In the genomic region with DNA sequence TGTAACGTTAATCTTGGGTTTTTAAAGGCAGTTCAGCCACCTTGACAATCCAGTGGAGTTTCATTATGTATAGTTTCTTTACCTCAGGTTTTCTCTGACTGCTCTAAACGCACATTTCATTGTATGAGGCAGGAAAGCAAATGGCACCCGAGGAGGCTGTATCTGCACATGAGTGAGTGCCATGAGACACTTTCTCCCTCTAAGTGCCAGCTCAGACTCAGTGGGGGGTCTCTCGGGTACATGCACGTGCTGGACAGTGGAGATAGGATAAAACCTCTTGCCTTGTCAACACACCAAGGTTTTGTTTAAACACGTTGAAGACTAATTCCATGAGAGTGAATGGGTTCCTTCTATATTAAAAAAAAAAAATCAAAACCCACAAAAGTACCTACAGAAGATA, we compare ENCODE assay signal across 20 mouse cellular contexts.
DNase-seq lines count a peak whose midpoint lies in the region; ATAC-seq lines count a peak whose summit lies in the region.
"Had no signal": no experiment of that assay in that cellular context is flagged by ENCODE, and none has a peak within 500 bp of the region (broad histone marks: within the 10 kb centered on the region; RNA-seq: fewer than 3 reads in every experiment).

No protein-coding gene starts in this region.

- no peaks in the 10 kb centered on the region for H3K36me3 ChIP-seq in hindbrain, embryonic 15.5 days
- no peaks in the 10 kb centered on the region for H3K36me3 ChIP-seq in hindbrain, embryonic 12.5 days
- H3K36me3 ChIP-seq in limb, embryonic 13.5 days: no peaks in the 10 kb centered on the region
- no peaks in the 10 kb centered on the region for H3K36me3 ChIP-seq in midbrain, embryonic 10.5 days
- H3K36me3 ChIP-seq: forebrain, embryonic 15.5 days; heart, embryonic 12.5 days had no signal

- H3K4me2 ChIP-seq in hindbrain, embryonic 15.5 days: no peak overlapping the region
- H3K4me2 ChIP-seq in hindbrain, embryonic 12.5 days (replicated peaks): no peak overlapping the region
- no peak overlapping the region for H3K4me2 ChIP-seq in limb, embryonic 13.5 days (replicated peaks)
- H3K4me2 ChIP-seq: forebrain, embryonic 15.5 days; heart, embryonic 12.5 days; midbrain, embryonic 11.5 days had no signal

- no peak overlapping the region for H3K9ac ChIP-seq in hindbrain, embryonic 15.5 days
- no peak overlapping the region for H3K9ac ChIP-seq in hindbrain, embryonic 12.5 days
- H3K9ac ChIP-seq in limb, embryonic 13.5 days: no peak overlapping the region
- H3K9ac ChIP-seq: forebrain, embryonic 15.5 days; heart, embryonic 12.5 days had no signal

- H3K9me3 ChIP-seq in hindbrain, embryonic 15.5 days: no peaks in the 10 kb centered on the region
- no peaks in the 10 kb centered on the region for H3K9me3 ChIP-seq in hindbrain, embryonic 12.5 days (replicated peaks)
- peaks cover 7% of the 10 kb centered on the region for H3K9me3 ChIP-seq in limb, embryonic 13.5 days
- H3K9me3 ChIP-seq in midbrain, embryonic 10.5 days (replicated peaks): no peaks in the 10 kb centered on the region
- H3K9me3 ChIP-seq: heart, embryonic 12.5 days had no signal

- H3K27ac ChIP-seq in hindbrain, embryonic 15.5 days (replicated peaks): peak overlapping the region; percentile 5; the same call in 1 of the 2 replicates
- H3K27ac ChIP-seq in hindbrain, embryonic 12.5 days: no peak overlapping the region
- H3K27ac ChIP-seq in limb, embryonic 13.5 days: peak overlapping the region; percentile 71; the same call in 1 of the 2 replicates
- H3K27ac ChIP-seq in midbrain, embryonic 10.5 days (replicated peaks): no peak overlapping the region
- H3K27ac ChIP-seq: forebrain, embryonic 15.5 days; stomach, postnatal 0 days had no signal

- no peak overlapping the region for H3K4me3 ChIP-seq in hindbrain, embryonic 15.5 days
- H3K4me3 ChIP-seq in hindbrain, embryonic 12.5 days: no peak overlapping the region
- H3K4me3 ChIP-seq in limb, embryonic 13.5 days: no peak overlapping the region
- H3K4me3 ChIP-seq in midbrain, embryonic 10.5 days: no peak overlapping the region
- H3K4me3 ChIP-seq: forebrain, embryonic 15.5 days; heart, embryonic 12.5 days had no signal

- DNase-seq in cerebellum, postnatal 10 days: peak; percentile 82 to 85
- DNase-seq in cerebellum, adult 11 months: no peak
- DNase-seq in cerebellum, postnatal 36 days: peak; percentile 11 to 14
- DNase-seq in midbrain, embryonic 10.5 days (ENCODE audit: low spot score): no peak
- DNase-seq: adrenal gland, postnatal 25 days; heart, postnatal 14 days; kidney, adult 8-10 months; kidney, postnatal 10 days; liver; lung, postnatal 10 days; thymus, adult 2 months; thymus, postnatal 4 days had no signal

- no peaks in the 10 kb centered on the region for H3K4me1 ChIP-seq in hindbrain, embryonic 15.5 days (replicated peaks)
- no peaks in the 10 kb centered on the region for H3K4me1 ChIP-seq in hindbrain, embryonic 12.5 days
- H3K4me1 ChIP-seq in limb, embryonic 13.5 days: peaks cover 23% of the 10 kb centered on the region
- no peaks in the 10 kb centered on the region for H3K4me1 ChIP-seq in midbrain, embryonic 10.5 days
- H3K4me1 ChIP-seq: heart, embryonic 12.5 days had no signal

- WGBS in hindbrain, embryonic 15.5 days: 68% methylated on average over 6 of the region's 6 CpGs
- 73% methylated on average over 6 of the region's 6 CpGs for WGBS in hindbrain, embryonic 12.5 days
- WGBS in limb, embryonic 13.5 days: 70% methylated on average over 6 of the region's 6 CpGs
- WGBS in midbrain, embryonic 10.5 days: 82% methylated on average over 6 of the region's 6 CpGs

- H3K27me3 ChIP-seq in hindbrain, embryonic 15.5 days: no peaks in the 10 kb centered on the region
- no peaks in the 10 kb centered on the region for H3K27me3 ChIP-seq in hindbrain, embryonic 12.5 days
- H3K27me3 ChIP-seq in limb, embryonic 13.5 days: no peaks in the 10 kb centered on the region
- H3K27me3 ChIP-seq in midbrain, embryonic 10.5 days (ENCODE audit: low read depth, poor library complexity, severe bottlenecking): no peaks in the 10 kb centered on the region
- H3K27me3 ChIP-seq: forebrain, embryonic 15.5 days; heart, embryonic 12.5 days had no signal

- ATAC-seq in hindbrain, embryonic 15.5 days (ENCODE audit: low FRiP score, low read depth): no peak
- no peak for ATAC-seq in hindbrain, embryonic 12.5 days (ENCODE audit: low FRiP score)
- no peak for ATAC-seq in limb, embryonic 13.5 days (ENCODE audit: low FRiP score, low read depth)
- ATAC-seq: CD4-positive, CD25-positive, alpha-beta regulatory T cell, adult 4 months; forebrain, embryonic 15.5 days had no signal

Comparison
In these comparisons a context has a peak if more than half of its experiments do, and no peak if none do; other contexts are left out.
1. DNase-seq: peak in cerebellum, postnatal 10 days (2 of 2) and cerebellum, postnatal 36 days (2 of 2); none in cerebellum, adult 11 months (single experiment) and midbrain, embryonic 10.5 days (single experiment).
2. H3K27ac ChIP-seq: peak in hindbrain, embryonic 15.5 days (single experiment) and limb, embryonic 13.5 days (single experiment); none in hindbrain, embryonic 12.5 days (single experiment) and midbrain, embryonic 10.5 days (single experiment).